Mouse (Mus musculus): ENCODE results near the gene Dcdc2b.

DNA sequence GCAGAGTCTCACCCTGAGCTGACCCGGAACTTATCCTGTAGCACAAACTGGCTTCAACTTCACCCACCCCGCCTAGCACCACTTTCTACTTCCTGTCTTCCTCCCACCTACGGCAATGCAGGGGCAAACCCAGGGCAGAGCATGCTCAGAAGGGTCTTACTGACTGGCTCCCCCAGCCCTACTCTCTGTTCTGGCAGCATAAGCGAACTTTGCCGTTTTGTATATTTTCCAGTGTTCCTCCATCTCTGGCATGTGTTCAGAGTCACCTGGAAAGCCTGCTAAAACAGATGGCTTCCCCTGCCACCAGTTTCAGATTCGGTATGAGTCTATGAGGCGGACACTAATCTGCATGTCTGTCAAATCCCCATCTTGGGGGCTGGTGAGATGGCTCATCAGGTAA lies 33.7 kb downstream of the Dcdc2b start:
- TF ChIP-seq GATA1 (IDR thresholded peaks at IDR 0.05; ENCODE audit: borderline replicate concordance, low read length) (no peak), FLI1 (IDR thresholded peaks at IDR 0.05; ENCODE audit: low read length) (no peak)
